Mouse (Mus musculus) forebrain, embryonic 14.5 days (tissue): Measurements from ENCODE around the gene Gsc. TPM values are rescaled to one million over a fixed set of nuclear protein-coding genes. Genes with fewer than 3 reads are reported as not detected.

ENCODE experiments used
- ATAC-seq: fragments of 200-750 bp; cut with Nextera tagmentation; 2 replicates; pipeline ENCODE4 v1.8.0; 2017; ENCODE audit warnings: mild to moderate bottlenecking, moderate library complexity
- DNase-seq: peaks from one replicate; pipeline ENCODE4 v3.0.0-alpha.2; 2015; ENCODE audit warnings: low spot score
- H3K27ac ChIP-seq: fragments of 300-500 bp; sonication (generic); 2 replicates; pipeline ENCODE4 v1.5.1; 2014; ENCODE audit warnings: low read depth, mild to moderate bottlenecking, control low read depth, low read length, moderate library complexity
- H3K27me3 ChIP-seq: fragments of 300-500 bp; sonication (generic); replicated peaks from 2 replicates; pipeline ENCODE4 v1.6.1; 2014; ENCODE audit warnings: low read length, control low read depth, mixed read lengths; ENCODE audit not compliant: control insufficient read depth, insufficient read depth
- H3K36me3 ChIP-seq: fragments of 300-500 bp; sonication (generic); 2 replicates; pipeline ENCODE4 v1.6.1; 2014; ENCODE audit warnings: low read length, control low read depth; ENCODE audit not compliant: control insufficient read depth, insufficient read depth
- H3K4me1 ChIP-seq: fragments of 300-500 bp; sonication (generic); 2 replicates; pipeline ENCODE4 v1.6.1; 2014; ENCODE audit warnings: antibody characterized with exemption, low read length, control low read depth; ENCODE audit not compliant: control insufficient read depth, insufficient read depth
- H3K4me2 ChIP-seq: fragments of 300-500 bp; sonication (generic); 2 replicates; pipeline ENCODE4 v1.6.1; 2014; ENCODE audit warnings: mild to moderate bottlenecking, control low read depth, low read length
- H3K4me3 ChIP-seq: fragments of 300-500 bp; sonication (generic); 2 replicates; pipeline ENCODE4 v1.5.1; 2014; ENCODE audit warnings: low read depth, low read length, control low read depth
- H3K9ac ChIP-seq: fragments of 300-500 bp; sonication (generic); 2 replicates; pipeline ENCODE4 v1.6.1; 2014; ENCODE audit warnings: mild to moderate bottlenecking, low read length, control low read depth, moderate library complexity
- H3K9me3 ChIP-seq: fragments of 300-500 bp; sonication (generic); replicated peaks from 2 replicates; pipeline ENCODE4 v1.6.1; 2016; ENCODE audit warnings: low read length, control low read depth, mixed read lengths; ENCODE audit not compliant: control insufficient read depth
- WGBS: fragments of 180-500 bp; shearing (Covaris S2); extraction: QIAGEN DNeasy Blood & Tissue Kit; methylation state at CpG from one replicate; pipeline ENCODE4 v1.1.7; 2014; 5-methylcytosine and 5-hydroxymethylcytosine counted together
- polyA plus RNA-seq: library from polyadenylated mRNA; unstranded; fragments of >200 nt; fragmentation: Nextera tagmentation; extraction: Ambion mirVana; gene quantifications from 2 replicates; pipeline ENCODE4 v1.2.1, GENCODE M21; 2014

Gsc gene
- polyA plus RNA-seq, 1 experiment from 2014 or later, result 0.50 TPM

DNA sequence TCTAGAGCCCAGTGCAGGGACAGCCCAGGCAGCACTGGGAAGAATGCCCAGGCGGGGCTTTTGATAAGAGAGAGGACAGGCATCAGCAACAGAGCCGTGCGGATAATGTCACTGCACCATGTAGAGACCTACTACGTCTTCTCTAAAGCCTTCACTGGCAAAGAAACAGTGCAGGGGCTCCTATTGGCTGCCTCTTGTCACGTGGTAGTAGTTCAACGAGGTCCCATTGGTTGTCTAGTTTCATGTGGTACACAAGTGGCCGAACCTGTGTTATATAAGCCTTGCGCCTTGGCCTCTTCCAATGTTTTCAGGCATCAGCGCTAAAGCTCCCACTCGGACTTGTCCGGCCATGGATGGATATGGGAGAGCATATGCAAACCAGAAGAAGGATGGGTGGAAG is 29.4 kb downstream of the Gsc start:
- Histone ChIP-seq H3K9me3 (no peaks in the 10 kb centered on the region), H3K4me2 (no peak overlapping the region), H3K36me3 (no peaks in the 10 kb centered on the region), H3K27ac (no peak overlapping the region), H3K4me3 (no peak overlapping the region), H3K4me1 (no peaks in the 10 kb centered on the region), H3K9ac (no peak overlapping the region), H3K27me3 (no peaks in the 10 kb centered on the region)
- DNase-seq (no peak), ATAC-seq (no peak)
- 89% methylated on average over 11 of the region's 11 CpGs for WGBS

DNA sequence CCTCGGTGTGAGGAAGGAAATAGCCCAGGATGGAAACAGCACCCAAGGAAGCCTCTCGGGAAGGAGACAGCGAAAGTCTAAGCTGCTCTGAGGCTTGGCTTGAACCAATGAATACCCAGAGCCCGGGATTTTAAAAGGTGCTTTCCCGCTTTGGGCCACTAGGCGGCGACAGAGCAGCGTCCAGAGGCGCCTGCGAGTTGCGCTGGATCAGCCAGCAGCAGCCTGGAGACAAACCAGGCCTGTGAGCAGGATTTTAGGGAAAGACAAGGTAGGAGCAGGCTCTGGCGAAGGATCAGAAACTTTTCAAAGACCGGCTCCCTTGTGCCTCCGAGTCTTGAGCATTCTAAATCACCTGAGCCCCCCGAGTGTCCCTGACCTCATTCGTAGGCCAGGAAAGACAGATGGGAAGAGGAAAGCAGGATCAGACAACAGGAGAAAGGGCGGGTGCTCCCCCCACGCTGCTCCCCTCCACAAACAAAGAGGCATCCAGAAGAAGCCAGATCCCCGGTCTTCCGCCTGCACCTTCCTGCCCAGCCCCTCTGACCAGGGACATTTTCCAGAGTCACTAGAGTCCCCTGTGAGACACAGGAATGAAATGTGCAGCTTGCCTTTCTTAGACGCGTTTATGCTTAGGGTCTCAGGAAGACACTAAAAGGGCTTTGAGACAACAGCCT is 32.9 kb downstream of the Gsc start:
- ATAC-seq (peak; percentile 79), DNase-seq (peak; percentile 87)
- Histone ChIP-seq H3K4me2 (no peak overlapping the region), H3K9me3 (no peaks in the 10 kb centered on the region), H3K36me3 (no peaks in the 10 kb centered on the region), H3K27ac (no peak overlapping the region), H3K4me1 (no peaks in the 10 kb centered on the region), H3K4me3 (no peak overlapping the region), H3K27me3 (no peaks in the 10 kb centered on the region), H3K9ac (peak overlapping the region; percentile 18; the same call in 1 of the 2 replicates)
- 10% methylated on average over 22 of the region's 22 CpGs for WGBS

DNA sequence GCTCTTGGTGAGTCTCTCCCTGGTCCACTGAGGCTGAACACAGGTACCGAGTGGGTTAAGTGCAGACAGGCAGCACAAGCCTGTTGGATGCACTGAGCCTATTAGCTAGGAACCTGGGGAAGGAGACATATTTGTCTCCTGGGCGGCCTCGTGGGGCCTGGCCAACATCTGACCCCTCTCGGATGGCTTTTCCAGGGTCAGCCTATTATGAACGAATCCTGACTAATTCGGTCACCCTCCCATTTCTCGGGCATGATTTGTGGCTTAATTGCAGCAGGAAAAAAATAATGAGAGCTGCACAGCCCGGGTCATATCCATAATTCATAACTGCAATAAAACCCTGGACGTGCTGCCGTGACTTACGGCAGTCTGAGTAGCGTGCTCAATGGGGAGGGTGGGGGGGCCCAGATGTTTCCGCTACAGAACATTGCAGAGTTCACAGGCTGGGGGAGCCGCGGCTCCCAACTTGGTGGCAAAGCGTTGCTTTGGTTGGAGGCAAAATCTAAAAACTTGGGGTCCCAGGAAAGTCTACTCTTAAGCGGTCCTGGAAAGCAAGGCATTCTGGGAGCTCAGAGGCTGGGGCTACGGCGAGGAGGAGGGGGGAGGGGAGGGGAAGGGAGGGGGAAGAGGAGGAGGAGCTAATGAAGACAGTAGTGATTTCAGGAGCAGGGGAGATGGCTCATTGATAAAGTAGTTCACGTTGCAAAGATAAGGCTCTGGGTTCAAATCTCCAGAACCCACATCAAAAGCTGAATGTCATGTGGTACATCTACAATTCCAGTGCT is 39.0 kb downstream of the Gsc start:
- Histone ChIP-seq H3K27me3 (no peaks in the 10 kb centered on the region), H3K9me3 (no peaks in the 10 kb centered on the region), H3K27ac (no peak overlapping the region), H3K4me2 (no peak overlapping the region), H3K36me3 (no peaks in the 10 kb centered on the region), H3K4me1 (no peaks in the 10 kb centered on the region), H3K9ac (no peak overlapping the region), H3K4me3 (no peak overlapping the region)
- DNase-seq (no peak), ATAC-seq (no peak)
- 77% methylated on average over 20 of the region's 20 CpGs for WGBS

DNA sequence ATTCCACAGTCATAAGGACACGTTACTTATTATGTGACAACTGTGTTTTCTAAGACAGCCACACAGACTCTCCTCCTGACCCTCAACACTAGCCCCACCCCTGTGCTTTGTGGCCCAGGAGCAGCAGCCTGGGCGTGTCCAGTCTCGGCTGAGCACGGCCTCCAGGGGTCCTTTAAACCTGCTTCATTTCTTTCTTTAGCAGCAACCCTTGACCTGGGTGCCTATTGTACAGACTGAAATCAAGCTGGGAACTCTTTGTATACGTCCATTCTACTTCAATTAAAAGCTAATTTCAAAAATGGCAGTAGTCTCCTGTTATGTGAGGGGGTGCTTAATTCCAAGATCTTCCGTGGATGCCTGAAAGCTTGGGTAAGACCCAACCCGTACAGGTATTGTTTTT is 39.9 kb downstream of the Gsc start:
- 8% methylated on average over 7 of the region's 7 CpGs for WGBS
- Histone ChIP-seq H3K4me2 (no peak overlapping the region), H3K4me3 (no peak overlapping the region), H3K4me1 (no peaks in the 10 kb centered on the region), H3K36me3 (no peaks in the 10 kb centered on the region), H3K27ac (no peak overlapping the region), H3K9ac (no peak overlapping the region), H3K27me3 (no peaks in the 10 kb centered on the region), H3K9me3 (no peaks in the 10 kb centered on the region)
- no peak for DNase-seq
- ATAC-seq, result no peak

GRCm38 (mm10) chr12:104431359-104431758 is 41.8 kb downstream of the Gsc start:
- peak; percentile 27; the same call in 1 of the 2 replicates for ATAC-seq
- Histone ChIP-seq H3K27ac (no peak overlapping the region), H3K4me2 (no peak overlapping the region), H3K36me3 (no peaks in the 10 kb centered on the region), H3K9me3 (no peaks in the 10 kb centered on the region), H3K27me3 (no peaks in the 10 kb centered on the region), H3K4me3 (no peak overlapping the region), H3K9ac (no peak overlapping the region), H3K4me1 (no peaks in the 10 kb centered on the region)
- DNase-seq, result peak; percentile 55
- 34% methylated on average over 10 of the region's 10 CpGs for WGBS

DNA sequence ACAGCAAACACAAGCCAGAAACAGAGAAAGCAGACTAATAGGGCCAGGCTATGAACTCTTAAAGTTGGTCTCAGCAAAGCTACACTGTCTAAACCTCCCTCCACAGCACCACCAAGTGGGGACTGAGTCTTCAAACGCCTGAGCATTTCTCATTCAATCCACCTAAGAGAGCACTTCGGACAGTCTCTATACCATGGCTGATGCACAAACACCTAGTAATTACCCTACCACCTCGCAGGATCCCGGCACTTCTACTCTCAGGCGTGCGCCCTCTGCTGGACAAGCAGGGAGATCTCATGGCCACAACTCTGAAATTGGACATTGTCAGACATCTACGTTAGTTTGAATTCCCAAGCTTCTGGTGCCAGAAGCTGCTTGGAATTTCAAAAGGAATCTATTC is 46.2 kb downstream of the Gsc start:
- WGBS, result 5% methylated on average over 7 of the region's 7 CpGs
- ATAC-seq, result peak; percentile 34; the same call in 1 of the 2 replicates
- no peak overlapping the region for H3K4me2 ChIP-seq
- H3K36me3 ChIP-seq, result no peaks in the 10 kb centered on the region
- H3K27ac ChIP-seq, result no peak overlapping the region
- DNase-seq, result peak; percentile 72
- H3K4me1 ChIP-seq, result no peaks in the 10 kb centered on the region
- no peak overlapping the region for H3K9ac ChIP-seq
- no peaks in the 10 kb centered on the region for H3K27me3 ChIP-seq
- no peak overlapping the region for H3K4me3 ChIP-seq
- H3K9me3 ChIP-seq, result no peaks in the 10 kb centered on the region

DNA sequence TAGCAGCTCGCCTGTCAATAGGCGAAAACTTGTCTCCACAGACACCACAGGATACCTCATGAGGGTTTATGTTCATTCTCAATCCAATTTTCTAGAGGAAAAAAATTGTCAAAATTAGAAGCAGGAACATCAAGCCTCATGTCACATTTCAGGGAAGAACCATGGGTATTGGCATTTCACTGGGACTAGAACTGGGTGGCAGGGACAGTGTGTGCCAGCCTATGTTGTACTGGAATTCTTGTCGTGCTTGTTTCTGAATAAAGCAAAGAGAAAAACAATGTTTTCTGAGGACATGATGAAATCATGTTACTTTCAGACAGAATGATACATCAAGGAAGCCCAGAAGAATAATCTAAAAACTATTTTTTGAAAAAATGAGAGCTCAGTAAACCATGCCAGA is 47.5 kb downstream of the Gsc start:
- WGBS, result 80% methylated on average over 3 of the region's 3 CpGs
- H3K27me3 ChIP-seq, result no peaks in the 10 kb centered on the region
- H3K36me3 ChIP-seq, result no peaks in the 10 kb centered on the region
- no peak overlapping the region for H3K4me3 ChIP-seq
- H3K4me1 ChIP-seq, result no peaks in the 10 kb centered on the region
- H3K27ac ChIP-seq, result no peak overlapping the region
- DNase-seq (no peak), ATAC-seq (no peak)
- H3K9me3 ChIP-seq, result no peaks in the 10 kb centered on the region
- no peak overlapping the region for H3K9ac ChIP-seq
- H3K4me2 ChIP-seq, result no peak overlapping the region

DNA sequence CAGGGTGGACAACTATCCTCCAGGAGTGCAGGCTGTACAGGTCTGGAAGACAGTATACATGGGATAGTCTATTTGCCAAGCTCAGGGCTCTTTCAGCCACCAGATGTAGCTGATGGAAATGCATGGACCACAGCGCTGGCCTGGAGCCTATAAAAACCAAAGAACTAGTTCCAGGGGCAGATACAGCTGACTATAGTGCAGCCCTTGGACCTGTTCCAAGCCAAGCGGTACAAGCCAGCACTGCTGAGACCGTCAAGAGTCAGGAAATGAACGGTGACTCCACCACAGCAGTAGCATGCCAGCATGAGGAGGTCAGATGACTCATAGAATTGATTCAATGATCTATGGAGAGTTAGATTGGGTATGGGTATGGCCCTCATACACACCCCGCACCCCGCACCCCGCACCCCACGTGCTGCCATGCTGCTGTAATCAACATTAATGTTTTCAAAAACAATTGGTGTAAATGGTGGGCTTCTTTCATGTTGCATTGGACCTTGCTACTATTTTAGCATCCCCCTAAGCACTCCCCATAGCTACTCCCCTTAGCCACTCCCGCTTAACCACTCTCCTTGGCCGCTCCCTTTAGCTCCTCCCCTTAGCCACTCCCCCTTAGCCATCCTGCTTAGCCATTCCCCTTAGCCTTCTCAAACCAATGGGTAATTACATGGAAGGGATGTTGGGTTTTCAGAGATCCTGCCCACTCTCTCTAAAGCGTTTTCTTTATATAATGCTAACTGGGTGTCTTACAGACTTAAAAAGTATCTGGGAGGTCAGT is 50.3 kb downstream of the Gsc start:
- H3K36me3 ChIP-seq, result no peaks in the 10 kb centered on the region
- no peak overlapping the region for H3K4me2 ChIP-seq
- H3K4me3 ChIP-seq, result no peak overlapping the region
- ATAC-seq (no peak), DNase-seq (no peak)
- no peaks in the 10 kb centered on the region for H3K9me3 ChIP-seq
- WGBS, result 78% methylated on average over 11 of the region's 11 CpGs
- no peak overlapping the region for H3K9ac ChIP-seq
- no peaks in the 10 kb centered on the region for H3K27me3 ChIP-seq
- no peaks in the 10 kb centered on the region for H3K4me1 ChIP-seq
- H3K27ac ChIP-seq, result no peak overlapping the region
